Mouse (Mus musculus) G1E (cell line): ENCODE data around the gene Mgat4b.

Source experiments
- CTCF ChIP-seq: IDR thresholded peaks from 2 replicates; pipeline ENCODE4 v1.5.1; 2012; ENCODE audit warnings: low read depth, low read length, inconsistent platforms, mixed read lengths
- GATA1 ChIP-seq: IDR thresholded peaks from 2 replicates; pipeline ENCODE4 v1.6.1; 2012; ENCODE audit warnings: borderline replicate concordance, low read length, inconsistent platforms, mixed read lengths
- POLR2AphosphoS5 ChIP-seq: IDR thresholded peaks from 2 replicates; pipeline ENCODE4 v1.6.1; 2012; ENCODE audit warnings: low read depth, low read length, inconsistent platforms; ENCODE audit not compliant: insufficient replicate concordance
- TAL1 ChIP-seq: conservative IDR thresholded peaks from 2 replicates; pipeline ENCODE4 v1.6.1; 2012; ENCODE audit warnings: low read depth, low read length, inconsistent platforms, mixed read lengths

- TF ChIP-seq CTCF (peak; percentile 98), GATA1 (no peak), POLR2AphosphoS5 (no peak), TAL1 (no peak)
Observed at GRCm38 (mm10) chr11:50161578-50162304, 48.9 kb upstream of the Mgat4b start.
